Mouse (Mus musculus) mouse embryonic stem cell (cell line): ENCODE data around the gene Ovch2.

Source experiments
- in situ Hi-C, 2 experiments: fragments of 300-500 bp; cut with MboI; formaldehyde crosslinking; loops; 1 replicate in 1 of 2; 3 replicates in 1 of 2; pipeline ENCODE4 v1.14.3; 2019 to 2020; ENCODE audit warnings: low sequenced_read_pairs in 2 of 2, low pct_unique_long_range_greater_than_20kb in 1 of 2, mixed read lengths in 1 of 2; ENCODE audit not compliant: unreplicated experiment in 1 of 2

Gene Ovch2

DNA sequence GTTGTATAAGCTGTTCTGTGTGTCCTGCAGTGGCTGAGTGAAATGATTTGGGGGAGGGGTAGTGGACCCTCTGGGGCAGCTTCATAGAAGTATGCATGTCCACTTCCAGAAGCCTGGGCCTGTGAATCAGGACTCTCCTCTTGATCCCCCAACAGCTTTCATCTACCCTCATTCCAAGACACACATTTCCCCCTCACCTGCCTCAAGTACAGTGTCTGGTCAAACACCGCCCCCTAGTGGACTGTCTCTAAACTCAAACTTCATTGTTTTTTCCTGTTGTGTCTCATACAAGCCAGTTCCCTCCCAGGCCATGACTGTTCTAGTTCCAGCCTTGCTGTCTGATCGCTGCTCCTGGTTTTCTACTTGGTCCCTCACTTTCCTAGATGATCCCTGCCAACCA, 53.1 kb downstream of the Ovch2 start:
- in situ Hi-C loops, result loop anchor here in 1 of 2 experiments (25.0 kb wide), 1 partner anchor 536 kb away; the partner anchor contains the start of gene Rbmxl2

DNA sequence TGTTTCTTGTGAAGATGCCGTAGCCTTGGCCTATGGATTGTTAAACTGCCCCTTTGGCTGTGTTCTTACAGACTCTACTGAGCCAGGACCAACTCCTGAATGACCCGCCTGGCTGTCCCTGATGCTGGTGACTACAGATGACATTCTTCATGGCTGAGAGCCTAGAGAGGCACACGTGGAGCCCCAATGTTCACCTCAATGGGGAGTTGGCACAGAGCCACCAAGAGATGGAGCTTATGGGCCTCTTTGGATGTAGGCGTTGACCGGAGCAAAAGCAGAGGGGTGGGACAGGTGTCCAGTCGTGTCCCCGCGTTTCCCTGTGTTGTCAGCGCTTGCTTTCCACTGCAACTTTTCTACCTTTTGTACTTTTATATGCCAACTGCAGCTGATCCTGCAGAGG, 53.5 kb downstream of the Ovch2 start:
- in situ Hi-C loops, result loop anchor here in 1 of 2 experiments (25.0 kb wide), 1 partner anchor 535 kb away; the partner anchor contains the start of gene Rbmxl2

DNA sequence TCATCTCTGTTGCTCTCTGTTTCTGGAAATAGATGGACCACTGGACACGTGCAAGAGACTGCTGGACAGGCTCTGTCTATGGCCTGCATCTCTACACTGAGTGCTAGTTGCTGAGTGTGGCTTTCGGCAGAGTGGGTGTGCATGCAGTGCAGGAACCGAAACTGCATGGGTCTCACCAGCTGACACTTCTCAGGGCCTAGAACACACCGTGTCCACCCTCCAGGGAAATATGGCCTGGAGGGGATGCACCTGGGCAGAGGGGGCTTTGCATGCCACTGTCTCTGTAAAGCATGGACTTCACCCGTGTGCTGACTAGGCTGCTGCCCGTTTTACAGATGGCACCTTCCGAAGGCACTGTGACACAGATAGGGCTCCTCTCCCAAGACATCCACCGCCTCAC, 55.0 kb downstream of the Ovch2 start:
- in situ Hi-C loops, result loop anchor here in 1 of 2 experiments (25.0 kb wide), 1 partner anchor 534 kb away; the partner anchor contains the start of gene Rbmxl2

DNA sequence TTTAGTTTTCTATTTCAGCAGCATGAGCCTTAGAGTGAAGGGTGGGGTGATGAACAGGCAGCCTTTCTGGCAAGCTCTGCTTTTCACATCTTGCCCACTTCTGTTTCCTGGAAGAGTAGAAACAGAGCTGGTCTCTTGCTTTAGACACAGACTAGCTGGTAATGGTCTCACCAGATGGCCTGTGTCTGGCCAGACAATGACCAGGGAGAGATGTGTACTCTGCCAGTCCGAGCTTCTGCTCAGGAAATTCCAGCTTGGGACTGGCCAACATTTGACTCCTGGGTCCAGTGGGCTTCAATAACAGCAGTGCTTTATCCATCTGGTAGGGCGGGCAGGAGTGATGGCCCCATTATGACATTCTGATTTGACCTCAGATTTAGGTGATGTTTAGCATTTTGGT, 55.9 kb downstream of the Ovch2 start:
- in situ Hi-C loops, result loop anchor here in 1 of 2 experiments (25.0 kb wide), 1 partner anchor 533 kb away; the partner anchor contains the start of gene Rbmxl2

DNA sequence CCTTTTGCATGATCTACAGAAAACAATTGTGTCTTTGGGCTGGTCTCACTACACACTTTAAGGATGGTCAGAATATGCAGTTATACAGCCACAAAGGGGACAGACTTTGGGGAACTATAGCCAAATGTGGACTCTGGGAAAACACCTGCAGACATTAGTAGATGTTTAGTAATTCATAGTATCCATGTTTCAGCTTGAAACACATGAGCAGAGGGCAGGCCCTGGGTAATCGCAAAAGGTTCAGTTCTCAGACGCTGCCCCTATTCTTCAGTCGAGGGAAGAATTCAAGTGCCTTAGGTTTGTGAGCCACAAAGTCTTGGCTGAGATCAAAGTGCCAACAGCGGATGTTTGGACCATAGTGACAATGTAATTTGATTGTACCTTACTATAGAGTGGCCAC, 56.6 kb downstream of the Ovch2 start:
- in situ Hi-C loops, result loop anchor here in 1 of 2 experiments (5.0 to 25.0 kb wide), 2 partner anchors 97 to 532 kb away; partner anchors contain the start of gene Rbmxl2

DNA sequence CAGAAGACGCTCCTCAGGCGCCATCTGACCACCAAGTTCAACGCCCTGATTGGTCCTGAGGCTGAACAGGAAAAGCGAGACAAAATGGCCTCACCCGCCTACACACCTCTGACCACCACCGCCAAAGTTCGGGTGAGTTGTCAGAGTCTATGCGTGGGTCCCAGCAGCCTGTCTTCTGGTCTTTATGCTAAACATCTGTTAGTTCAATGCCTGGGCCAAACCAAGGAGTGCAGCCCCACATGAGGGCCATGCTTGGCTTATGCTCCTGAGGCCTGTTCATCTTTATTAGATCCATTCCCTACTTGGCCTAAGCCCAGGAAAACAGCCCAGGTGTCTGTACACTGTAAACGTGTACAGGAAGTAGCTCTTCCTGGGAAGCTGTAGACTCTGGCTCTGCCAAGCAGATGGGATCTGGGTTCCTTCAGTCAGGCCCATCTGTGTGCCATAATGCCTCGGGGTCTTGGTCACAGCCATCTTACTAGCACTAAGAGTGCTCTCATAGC, 58.0 kb downstream of the Ovch2 start:
- in situ Hi-C loops, result loop anchor here in 1 of 2 experiments (5.0 to 25.0 kb wide), 2 partner anchors 96 to 531 kb away; partner anchors contain the start of gene Rbmxl2

DNA sequence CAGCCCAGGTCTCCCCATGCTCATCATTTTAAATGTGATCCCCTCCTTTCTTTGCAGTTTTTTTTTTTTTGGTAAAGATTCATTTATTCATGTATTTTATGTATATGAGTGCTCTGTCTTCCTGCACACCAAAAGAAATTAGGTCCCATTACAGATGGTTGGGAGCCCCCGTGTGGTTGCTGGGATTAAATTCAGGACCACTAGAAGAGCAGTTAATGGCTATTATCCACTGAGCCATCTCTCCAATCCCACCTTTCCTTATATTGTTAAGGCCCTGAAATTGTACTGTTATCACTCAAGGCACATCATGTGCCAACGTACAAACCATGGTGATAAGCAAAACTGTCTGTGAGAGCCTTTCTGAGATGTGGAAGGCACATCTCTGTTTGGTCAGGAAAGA, 62.3 kb downstream of the Ovch2 start:
- in situ Hi-C loops, result loop anchor here in 1 of 2 experiments (25.0 kb wide), 1 partner anchor 526 kb away; the partner anchor contains the start of gene Rbmxl2

DNA sequence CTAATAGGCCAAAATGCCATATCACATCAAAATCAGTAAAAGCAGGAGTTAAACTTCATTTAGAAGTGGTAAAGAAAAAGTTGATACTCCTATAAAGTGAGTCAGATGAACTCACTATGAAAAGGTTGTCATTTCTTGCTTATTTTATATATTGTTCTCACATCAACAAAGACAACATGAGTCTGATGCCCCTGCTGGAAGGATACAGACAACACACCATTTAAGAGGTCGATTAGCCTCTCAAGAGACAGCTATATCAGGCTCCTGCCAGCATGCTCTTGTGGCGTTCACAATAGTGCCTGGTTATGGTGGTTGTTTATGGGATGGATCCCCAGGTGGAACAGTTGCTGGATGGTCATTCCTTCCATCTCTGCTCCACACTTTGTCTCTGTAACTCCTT, 67.8 kb downstream of the Ovch2 start:
- in situ Hi-C loops, result loop anchor here in 1 of 2 experiments (25.0 kb wide), 1 partner anchor 521 kb away; the partner anchor contains the start of gene Rbmxl2
